Mouse (Mus musculus) forebrain, embryonic 10.5 days (tissue): ENCODE results near the gene Slc37a1. TPM values are rescaled to one million over a fixed set of nuclear protein-coding genes. Genes with fewer than 3 reads are reported as not detected.
"Not testable (repeated sequence)": the region's sequence is repeated elsewhere in the genome, so short reads cannot be mapped to it uniquely, and the experiment has no call there.

Source experiments
- DNase-seq: peaks from one replicate; pipeline ENCODE4 v3.0.0-alpha.2; 2017; ENCODE audit warnings: low spot score; ENCODE audit errors: extremely low spot score
- H3K27ac ChIP-seq: fragments of 300-500 bp; sonication (generic); 2 replicates; pipeline ENCODE4 v1.5.1; 2016; ENCODE audit warnings: mild to moderate bottlenecking
- H3K27me3 ChIP-seq: fragments of 300-500 bp; sonication (generic); 2 replicates; pipeline ENCODE4 v1.6.1; 2016; ENCODE audit warnings: mild to moderate bottlenecking; ENCODE audit not compliant: poor library complexity, severe bottlenecking
- H3K36me3 ChIP-seq: fragments of 300-500 bp; sonication (generic); replicated peaks from 2 replicates; pipeline ENCODE4 v1.6.1; 2016; ENCODE audit warnings: mild to moderate bottlenecking, moderate library complexity
- H3K4me1 ChIP-seq: fragments of 300-500 bp; sonication (generic); 2 replicates; pipeline ENCODE4 v1.6.1; 2016
- H3K4me3 ChIP-seq: fragments of 300-500 bp; sonication (generic); 2 replicates; pipeline ENCODE4 v1.5.1; 2016; ENCODE audit warnings: mild to moderate bottlenecking, moderate library complexity
- H3K9me3 ChIP-seq: fragments of 300-500 bp; sonication (generic); 2 replicates; pipeline ENCODE4 v1.6.1; 2016; ENCODE audit warnings: mild to moderate bottlenecking, moderate library complexity
- WGBS: fragments of 180-500 bp; shearing (Covaris S2); methylation state at CpG from one replicate; pipeline ENCODE4 v1.1.7; 2016; 5-methylcytosine and 5-hydroxymethylcytosine counted together
- polyA plus RNA-seq: library from polyadenylated mRNA; unstranded; fragments of >200 nt; fragmentation: Nextera tagmentation; extraction: Ambion mirVana; gene quantifications from 2 replicates; pipeline ENCODE4 v1.2.1, GENCODE M21; 2016

Slc37a1 gene
- polyA plus RNA-seq, 1 experiment from 2014 or later = 6.7 TPM

GRCm38 (mm10) chr17:31353255-31353654 lies 66.7 kb downstream of the Slc37a1 start:
- H3K4me1 ChIP-seq = peaks cover 24% of the 10 kb centered on the region
- WGBS = 85% methylated on average over 2 of the region's 2 CpGs

GRCm38 (mm10) chr17:31354684-31355083 lies 68.1 kb downstream of the Slc37a1 start:
- not testable (repeated sequence) for H3K36me3 ChIP-seq, H3K27me3 ChIP-seq, H3K4me3 ChIP-seq, H3K27ac ChIP-seq, H3K9me3 ChIP-seq, DNase-seq
- WGBS = 74% methylated on average over 3 of the region's 3 CpGs
- peaks cover 24% of the 10 kb centered on the region for H3K4me1 ChIP-seq

More at GRCm38 (mm10) chr17:31353255-31353654, 66.7 kb downstream of the Slc37a1 start:
- no peak overlapping the region for H3K4me3 ChIP-seq
- no peak overlapping the region for H3K27ac ChIP-seq
- H3K9me3 ChIP-seq = no peaks in the 10 kb centered on the region
- H3K36me3 ChIP-seq = no peaks in the 10 kb centered on the region
- no peaks in the 10 kb centered on the region for H3K27me3 ChIP-seq
- no peak for DNase-seq

- Histone ChIP-seq H3K36me3 (no peaks in the 10 kb centered on the region), H3K4me3 (no peak overlapping the region), H3K9me3 (no peaks in the 10 kb centered on the region), H3K27me3 (no peaks in the 10 kb centered on the region), H3K4me1 (peaks cover 24% of the 10 kb centered on the region), H3K27ac (0 out of 2 replicates have a peak overlapping the region, but pooled peaks have one; percentile 35)
- 40% methylated on average over 8 of the region's 8 CpGs for WGBS
- DNase-seq = no peak
Observed at GRCm38 (mm10) chr17:31355792-31356502, 69.4 kb downstream of the Slc37a1 start.

DNA sequence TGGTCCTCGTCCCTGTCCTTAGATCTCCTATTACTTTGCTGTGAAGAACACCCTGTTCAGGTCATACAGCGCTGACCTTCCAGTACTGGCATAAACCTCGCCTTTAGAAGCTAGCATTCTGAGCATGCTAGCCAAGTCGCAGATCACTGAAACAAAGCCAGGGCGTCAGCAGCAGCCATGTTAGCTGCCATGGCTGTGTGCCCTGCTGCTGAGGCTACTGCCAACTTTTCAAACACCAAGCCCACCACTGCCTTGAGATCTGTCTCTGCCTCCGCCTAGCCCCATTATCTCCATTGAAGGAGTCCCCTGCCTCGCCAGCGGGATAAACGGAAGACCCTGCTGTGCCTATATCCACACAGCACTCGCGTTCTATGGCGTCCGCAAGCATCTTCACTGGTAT lies 74.0 kb downstream of the Slc37a1 start:
- no peak overlapping the region for H3K4me3 ChIP-seq
- 84% methylated on average over 13 of the region's 13 CpGs for WGBS
- no peaks in the 10 kb centered on the region for H3K36me3 ChIP-seq
- no peaks in the 10 kb centered on the region for H3K27me3 ChIP-seq
- no peaks in the 10 kb centered on the region for H3K9me3 ChIP-seq
- no peak for DNase-seq
- no peak overlapping the region for H3K27ac ChIP-seq
- H3K4me1 ChIP-seq = peaks cover 11% of the 10 kb centered on the region

DNA sequence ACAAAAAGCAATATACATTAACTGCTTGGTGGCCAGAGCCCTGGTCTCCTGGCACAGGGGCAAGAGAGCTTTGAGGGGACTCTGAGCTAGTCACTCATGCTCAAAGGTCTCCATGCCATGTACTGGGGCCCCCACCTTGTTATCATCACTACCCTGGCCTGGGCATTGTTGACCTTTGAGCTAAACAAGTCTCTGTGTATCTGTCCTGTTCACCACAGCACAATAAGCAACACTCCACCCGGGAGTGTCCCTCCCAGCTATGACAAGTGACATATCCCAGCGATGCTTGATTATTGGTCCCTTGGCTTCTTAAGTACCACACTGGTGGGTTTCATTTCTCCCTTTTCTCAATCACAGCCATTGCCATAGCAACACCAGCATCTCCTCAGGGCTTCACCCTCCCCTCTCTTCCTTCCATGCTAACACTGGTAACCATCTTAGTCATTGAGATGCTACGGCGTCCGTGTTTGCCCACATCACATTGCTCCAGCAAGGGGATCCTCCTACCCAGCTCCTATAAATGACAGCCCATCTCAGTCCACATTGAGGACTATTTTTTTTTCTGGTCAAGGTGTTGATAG lies 79.1 kb downstream of the Slc37a1 start:
- H3K36me3 ChIP-seq = no peaks in the 10 kb centered on the region
- no peaks in the 10 kb centered on the region for H3K27me3 ChIP-seq
- WGBS = 90% methylated on average over 5 of the region's 5 CpGs
- no peaks in the 10 kb centered on the region for H3K4me1 ChIP-seq
- DNase-seq = no peak
- H3K9me3 ChIP-seq = no peaks in the 10 kb centered on the region
- no peak overlapping the region for H3K4me3 ChIP-seq
- H3K27ac ChIP-seq = no peak overlapping the region

- Histone ChIP-seq H3K9me3 (no peaks in the 10 kb centered on the region), H3K27ac (no peak overlapping the region), H3K36me3 (no peaks in the 10 kb centered on the region), H3K4me1 (no peaks in the 10 kb centered on the region), H3K4me3 (no peak overlapping the region), H3K27me3 (no peaks in the 10 kb centered on the region)
- no peak for DNase-seq
- WGBS = 81% methylated on average over 2 of the region's 2 CpGs
Observed at GRCm38 (mm10) chr17:31370221-31370620, 83.6 kb downstream of the Slc37a1 start.

GRCm38 (mm10) chr17:31370931-31371330 lies 84.3 kb downstream of the Slc37a1 start:
- Histone ChIP-seq H3K9me3 (no peaks in the 10 kb centered on the region), H3K4me1 (no peaks in the 10 kb centered on the region), H3K27me3 (no peaks in the 10 kb centered on the region), H3K36me3 (no peaks in the 10 kb centered on the region), H3K4me3 (no peak overlapping the region), H3K27ac (no peak overlapping the region)
- no peak for DNase-seq

- no peak overlapping the region for H3K4me3 ChIP-seq
- peak; percentile 71 for DNase-seq
- peak overlapping the region; percentile 68 for H3K27ac ChIP-seq
- H3K9me3 ChIP-seq = no peaks in the 10 kb centered on the region
- peaks cover 4% of the 10 kb centered on the region for H3K4me1 ChIP-seq
- 14% methylated on average over 7 of the region's 7 CpGs for WGBS
- no peaks in the 10 kb centered on the region; the same call in 1 of the 2 replicates for H3K27me3 ChIP-seq
- H3K36me3 ChIP-seq = no peaks in the 10 kb centered on the region
Observed at GRCm38 (mm10) chr17:31377961-31378360, 91.4 kb downstream of the Slc37a1 start.

DNA sequence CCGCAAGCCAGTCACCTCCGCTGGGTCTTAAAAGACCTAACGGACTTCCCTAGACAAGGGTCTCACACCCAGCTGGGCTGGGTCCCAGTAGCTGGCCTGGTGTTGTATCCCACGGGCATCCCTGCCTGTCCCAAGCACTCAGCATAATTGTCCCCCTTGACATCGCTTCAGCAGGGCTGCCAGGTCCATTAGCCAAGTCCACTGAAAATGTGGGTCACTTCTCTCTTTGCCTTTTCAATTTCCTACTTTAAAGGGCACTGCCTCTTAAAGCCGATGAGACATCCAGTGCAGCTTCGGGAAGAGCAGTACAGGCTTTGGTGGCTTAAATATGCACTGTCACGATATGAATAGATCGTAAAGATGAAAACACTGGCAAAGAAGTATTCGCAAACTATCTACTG lies 91.8 kb downstream of the Slc37a1 start:
- Histone ChIP-seq H3K27me3 (peaks cover 2% of the 10 kb centered on the region), H3K4me1 (peaks cover 4% of the 10 kb centered on the region), H3K36me3 (no peaks in the 10 kb centered on the region), H3K9me3 (no peaks in the 10 kb centered on the region), H3K27ac (peak overlapping the region; percentile 68), H3K4me3 (no peak overlapping the region)
- DNase-seq = no peak
- WGBS = 73% methylated on average over 10 of the region's 10 CpGs

DNA sequence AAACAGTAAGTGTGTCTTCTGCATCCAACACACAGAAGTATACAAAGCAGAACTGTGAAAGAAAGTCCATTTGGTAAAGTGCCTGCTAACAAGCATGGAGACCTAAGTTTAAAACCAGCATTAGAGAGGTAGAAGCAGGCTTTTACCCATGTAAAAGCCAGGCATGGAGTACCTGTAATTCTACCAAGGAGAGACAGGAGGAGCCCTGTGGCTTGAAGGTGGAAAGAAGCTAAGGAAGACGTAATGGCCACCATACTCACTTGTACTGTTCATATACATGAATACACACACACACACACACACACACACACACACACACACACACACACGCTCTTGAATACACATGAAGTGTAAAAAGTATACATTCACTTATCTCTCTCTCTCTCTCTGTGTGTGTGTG lies 92.5 kb downstream of the Slc37a1 start:
- no peak overlapping the region for H3K27ac ChIP-seq
- no peak overlapping the region for H3K4me3 ChIP-seq
- H3K36me3 ChIP-seq = no peaks in the 10 kb centered on the region
- no peaks in the 10 kb centered on the region for H3K9me3 ChIP-seq
- H3K4me1 ChIP-seq = peaks cover 7% of the 10 kb centered on the region
- H3K27me3 ChIP-seq = peaks cover 9% of the 10 kb centered on the region
- DNase-seq = no peak
- 93% methylated on average over 2 of the region's 2 CpGs for WGBS

DNA sequence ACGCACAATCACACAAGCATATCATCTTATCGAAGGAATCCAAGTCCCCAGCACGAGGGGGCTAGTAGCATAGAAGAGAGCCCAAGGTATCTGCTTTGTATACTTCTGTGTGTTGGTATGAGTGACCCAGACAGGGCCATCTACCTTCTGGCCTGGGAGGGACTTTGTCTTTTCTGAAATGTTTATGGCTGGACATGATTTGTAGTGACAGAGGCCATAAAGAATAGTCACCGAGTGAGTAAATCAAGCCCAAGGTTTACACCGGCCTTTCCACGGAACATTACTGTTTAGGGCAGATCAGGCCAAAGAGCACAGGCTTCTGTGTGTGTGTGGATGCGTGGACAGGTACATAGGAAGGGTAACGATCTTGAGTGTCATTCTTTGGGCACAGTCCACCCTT lies 93.3 kb downstream of the Slc37a1 start:
- Histone ChIP-seq H3K9me3 (no peaks in the 10 kb centered on the region), H3K27ac (no peak overlapping the region), H3K4me1 (peaks cover 15% of the 10 kb centered on the region), H3K27me3 (peaks cover 17% of the 10 kb centered on the region), H3K4me3 (no peak overlapping the region), H3K36me3 (no peaks in the 10 kb centered on the region)
- no peak for DNase-seq
- 92% methylated on average over 8 of the region's 8 CpGs for WGBS

DNA sequence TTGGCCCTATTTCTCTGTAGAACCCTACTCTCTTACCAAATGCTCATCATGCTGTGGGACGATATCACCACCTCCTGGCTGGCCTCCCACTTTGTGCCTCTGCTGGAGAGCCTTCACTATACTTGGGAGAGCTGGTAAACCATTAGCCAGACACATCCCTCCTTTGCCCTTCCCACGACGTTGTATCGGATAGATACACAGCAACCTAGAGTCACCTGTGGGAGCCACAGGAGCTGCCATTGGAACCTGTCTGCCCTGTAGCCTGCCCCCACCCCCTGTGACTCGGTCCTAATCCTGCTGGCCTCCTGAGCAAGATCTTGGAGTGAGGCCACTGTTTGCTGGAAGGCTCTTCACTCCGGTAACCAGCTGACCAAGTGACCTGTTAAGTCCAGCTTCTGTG lies 96.7 kb downstream of the Slc37a1 start:
- 89% methylated on average over 6 of the region's 6 CpGs for WGBS
- Histone ChIP-seq H3K27me3 (peaks cover 47% of the 10 kb centered on the region), H3K9me3 (no peaks in the 10 kb centered on the region), H3K4me1 (peaks cover 46% of the 10 kb centered on the region), H3K36me3 (no peaks in the 10 kb centered on the region), H3K4me3 (no peak overlapping the region), H3K27ac (no peak overlapping the region)
- DNase-seq = no peak

DNA sequence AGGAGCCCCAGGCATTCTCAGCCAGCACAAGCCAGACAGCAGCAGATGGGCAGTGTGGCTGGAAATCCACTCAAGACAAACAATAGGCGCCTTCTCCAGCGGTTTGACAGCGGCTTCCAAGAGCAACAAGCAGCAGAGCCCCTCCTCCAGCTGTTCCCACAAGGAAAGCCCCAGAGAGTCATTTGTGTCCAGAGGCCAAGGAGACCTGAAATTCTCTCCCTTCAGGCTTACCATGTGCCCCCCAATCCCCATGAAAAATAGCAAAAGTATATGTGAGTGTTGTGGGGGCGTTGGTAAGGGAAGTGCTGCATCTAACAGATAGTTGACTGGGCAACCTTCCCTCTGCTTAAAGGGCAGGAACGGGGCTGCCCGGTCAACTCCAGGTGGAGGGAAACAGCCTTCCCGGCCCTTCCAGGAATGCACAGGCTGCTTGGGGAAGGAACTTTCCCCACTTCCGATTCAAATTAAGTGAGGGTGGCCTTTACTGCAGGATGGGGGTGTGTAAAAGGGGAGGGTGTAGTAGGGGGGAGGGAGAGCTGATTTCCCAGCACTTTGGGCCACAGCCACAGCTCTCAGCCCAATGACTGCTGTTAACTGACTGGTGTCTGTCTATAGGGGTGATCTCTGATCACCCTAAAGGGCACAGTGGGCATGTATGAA lies 98.5 kb downstream of the Slc37a1 start:
- no peak for DNase-seq
- 4% methylated on average over 8 of the region's 8 CpGs for WGBS
- peaks cover 60% of the 10 kb centered on the region for H3K27me3 ChIP-seq
- H3K4me1 ChIP-seq = peaks cover 62% of the 10 kb centered on the region
- H3K9me3 ChIP-seq = no peaks in the 10 kb centered on the region
- H3K4me3 ChIP-seq = peak overlapping the region; percentile 83
- no peaks in the 10 kb centered on the region for H3K36me3 ChIP-seq
- H3K27ac ChIP-seq = peak overlapping the region; percentile 89
